Mouse (Mus musculus): ENCODE results near the gene Pde1b. TPM values are rescaled to one million over a fixed set of nuclear protein-coding genes. Genes with fewer than 3 reads are reported as not detected.

Pde1b gene
- polyA plus RNA-seq, 1 experiment from 2014 or later, result 8.8 TPM

Other genes starting within 250 kb of the Pde1b start
- gene Nfe2, start 244.6 kb upstream of the Pde1b start, polyA plus RNA-seq (2015; fragmentation: Nextera tagmentation; extraction: Ambion mirVana), result 2.4 and 2.9 TPM in 2 replicates
- 254 and 287 TPM in 2 replicates for gene Copz1, start 230.3 kb upstream of the Pde1b start, polyA plus RNA-seq (2015; fragmentation: Nextera tagmentation; extraction: Ambion mirVana)
- gene Gpr84, start 192.4 kb upstream of the Pde1b start, polyA plus RNA-seq (2015; fragmentation: Nextera tagmentation; extraction: Ambion mirVana), result 0.54 and 0.62 TPM in 2 replicates
- 10.9 and 12.2 TPM in 2 replicates for gene Zfp385a, start 162.9 kb upstream of the Pde1b start, polyA plus RNA-seq (2015; fragmentation: Nextera tagmentation; extraction: Ambion mirVana)
- gene Itga5, start 136.3 kb upstream of the Pde1b start, polyA plus RNA-seq (2015; fragmentation: Nextera tagmentation; extraction: Ambion mirVana), result 41.2 and 41.5 TPM in 2 replicates
- gene Gtsf1, start 72.6 kb upstream of the Pde1b start, polyA plus RNA-seq (2015; fragmentation: Nextera tagmentation; extraction: Ambion mirVana), result not detected in 2 replicates
- gene Gtsf2, start 54.6 kb upstream of the Pde1b start, polyA plus RNA-seq (2015; fragmentation: Nextera tagmentation; extraction: Ambion mirVana), result not detected in 2 replicates
- 2.4 and 2.8 TPM in 2 replicates for gene Nckap1l, start 49.2 kb upstream of the Pde1b start, polyA plus RNA-seq (2015; fragmentation: Nextera tagmentation; extraction: Ambion mirVana)
- gene Ppp1r1a, start 35.0 kb downstream of the Pde1b start, polyA plus RNA-seq (2015; fragmentation: Nextera tagmentation; extraction: Ambion mirVana), result 12.6 and 16.9 TPM in 2 replicates
- not detected in 2 replicates for gene Glycam1, start 62.0 kb downstream of the Pde1b start, polyA plus RNA-seq (2015; fragmentation: Nextera tagmentation; extraction: Ambion mirVana)

Data from embryonic facial prominence, embryonic 13.5 days (tissue).